Mouse (Mus musculus) stomach, embryonic 14.5 days (tissue): ENCODE results near the gene Cirbp. TPM values are rescaled to one million over a fixed set of nuclear protein-coding genes. Genes with fewer than 3 reads are reported as not detected.
A peak's percentile ranks its signal among the peaks of the same experiment; 100 is the strongest.

Source experiments
- ATAC-seq: fragments of 200-750 bp; cut with Nextera tagmentation; 2 replicates; pipeline ENCODE4 v1.8.0; 2017; ENCODE audit warnings: low read depth, moderate TSS enrichment; ENCODE audit not compliant: insufficient number of reproducible peaks, insufficient read depth, low FRiP score
- H3K27ac ChIP-seq: fragments of 300-500 bp; sonication (generic); 2 replicates; pipeline ENCODE4 v1.5.1; 2014; ENCODE audit warnings: mild to moderate bottlenecking, low read length, moderate library complexity, mixed read lengths
- H3K27me3 ChIP-seq: fragments of 300-500 bp; sonication (generic); 2 replicates; pipeline ENCODE4 v1.6.1; 2014; ENCODE audit warnings: low read length, control low read depth, mixed read lengths; ENCODE audit not compliant: control insufficient read depth, insufficient read depth
- H3K36me3 ChIP-seq: fragments of 300-500 bp; sonication (generic); 2 replicates; pipeline ENCODE4 v1.6.1; 2014; ENCODE audit warnings: mild to moderate bottlenecking, control low read depth, low read length, moderate library complexity, mixed read lengths; ENCODE audit not compliant: control insufficient read depth, insufficient read depth
- H3K4me1 ChIP-seq: fragments of 300-500 bp; sonication (generic); 2 replicates; pipeline ENCODE4 v1.6.1; 2014; ENCODE audit warnings: low read length, control low read depth, mixed read lengths; ENCODE audit not compliant: control insufficient read depth, insufficient read depth
- H3K4me2 ChIP-seq: fragments of 300-500 bp; sonication (generic); replicated peaks from 2 replicates; pipeline ENCODE4 v1.6.1; 2014; ENCODE audit warnings: low read depth, low read length, control low read depth
- H3K4me3 ChIP-seq: fragments of 300-500 bp; sonication (generic); 2 replicates; pipeline ENCODE4 v1.5.1; 2014; ENCODE audit warnings: low read depth, low read length, control low read depth
- H3K9ac ChIP-seq: fragments of 300-500 bp; sonication (generic); replicated peaks from 2 replicates; pipeline ENCODE4 v1.6.1; 2014; ENCODE audit warnings: low read depth, mild to moderate bottlenecking, control low read depth, low read length, moderate library complexity, mixed read lengths
- H3K9me3 ChIP-seq: fragments of 300-500 bp; sonication (generic); 2 replicates; pipeline ENCODE4 v1.6.1; 2016; ENCODE audit warnings: low read depth, low read length, control low read depth; ENCODE audit not compliant: control insufficient read depth
- WGBS: fragments of 180-500 bp; shearing (Covaris S2); extraction: QIAGEN DNeasy Blood & Tissue Kit; methylation state at CpG from one replicate; pipeline ENCODE4 v1.1.7; 2014; 5-methylcytosine and 5-hydroxymethylcytosine counted together
- polyA plus RNA-seq: library from polyadenylated mRNA; unstranded; fragments of >200 nt; fragmentation: Nextera tagmentation; extraction: Ambion mirVana; gene quantifications from 2 replicates; pipeline ENCODE4 v1.2.1, GENCODE M21; 2014

Cirbp gene
- polyA plus RNA-seq, 1 experiment from 2014 or later, result 92.7 TPM

DNA sequence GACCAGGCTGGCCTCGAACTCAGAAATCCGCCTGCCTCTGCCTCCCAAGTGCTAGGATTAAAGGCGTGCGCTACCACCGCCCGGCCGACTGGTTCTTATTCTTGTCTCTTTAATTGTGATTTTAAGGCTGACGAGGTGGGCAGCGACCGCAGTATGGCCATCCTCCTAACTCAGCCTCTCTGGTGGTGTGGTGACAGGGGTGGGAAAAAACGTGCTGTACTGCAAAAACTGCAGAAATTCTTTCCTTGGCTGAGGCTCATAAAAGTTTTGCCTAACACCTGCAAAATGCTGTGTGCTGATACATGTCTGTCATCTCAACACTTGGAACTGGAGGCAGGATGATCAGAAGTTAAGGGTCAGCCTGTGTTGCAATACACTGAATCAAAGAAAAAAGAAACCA lies 7.6 kb downstream of the Cirbp start:
- no peaks in the 10 kb centered on the region for H3K9me3 ChIP-seq
- H3K4me2 ChIP-seq, result peak overlapping the region; percentile 50
- no peaks in the 10 kb centered on the region for H3K27me3 ChIP-seq
- peaks cover 26% of the 10 kb centered on the region for H3K36me3 ChIP-seq
- WGBS, result 16% methylated on average over 11 of the region's 11 CpGs
- peak overlapping the region; percentile 40; the same call in 1 of the 2 replicates for H3K9ac ChIP-seq
- H3K4me3 ChIP-seq, result peak overlapping the region; percentile 47; the same call in 1 of the 2 replicates
- peaks cover 20% of the 10 kb centered on the region for H3K4me1 ChIP-seq
- no peak for ATAC-seq
- H3K27ac ChIP-seq, result no peak overlapping the region; the same call in 1 of the 2 replicates

DNA sequence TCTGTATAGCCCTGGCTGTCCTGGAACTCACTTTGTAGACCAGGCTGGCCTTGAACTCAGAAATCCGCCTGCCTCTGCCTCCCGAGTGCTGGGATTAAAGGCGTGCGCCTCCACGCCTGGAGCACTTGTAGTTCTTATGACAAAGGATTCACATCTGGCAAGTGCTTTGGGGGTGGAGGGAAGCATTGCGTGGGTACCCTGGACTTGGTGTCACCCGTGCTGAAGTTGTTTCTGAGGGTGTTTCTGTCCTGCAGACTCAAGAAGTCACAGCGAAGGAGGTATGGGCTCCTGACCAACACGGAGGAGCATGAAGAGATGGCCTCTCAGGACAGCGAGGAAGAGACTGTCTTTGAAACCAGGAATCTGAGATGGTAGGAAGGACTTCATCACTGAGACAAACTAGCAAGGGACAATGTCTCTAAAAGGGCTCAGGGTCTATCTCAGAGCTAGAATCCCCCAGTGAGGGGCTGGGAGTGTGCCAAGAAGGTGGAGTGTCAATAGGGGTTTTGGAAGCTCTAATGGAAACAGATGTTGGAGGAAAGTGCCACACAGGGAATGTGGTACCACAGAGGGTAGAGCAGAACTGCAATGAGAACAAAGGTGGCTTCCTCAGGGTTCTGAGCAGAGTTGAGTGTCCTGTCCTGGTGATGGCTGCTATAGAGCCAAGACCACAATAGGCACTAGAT lies 8.3 kb downstream of the Cirbp start:
- H3K4me1 ChIP-seq, result peaks cover 13% of the 10 kb centered on the region
- WGBS, result 85% methylated on average over 10 of the region's 10 CpGs
- H3K4me2 ChIP-seq, result no peak overlapping the region

GRCm38 (mm10) chr10:80174705-80175104 lies 8.9 kb downstream of the Cirbp start:
- Histone ChIP-seq H3K4me2 (no peak overlapping the region), H3K27me3 (no peaks in the 10 kb centered on the region), H3K4me1 (peaks cover 7% of the 10 kb centered on the region), H3K9me3 (no peaks in the 10 kb centered on the region), H3K4me3 (no peak overlapping the region), H3K36me3 (peaks cover 26% of the 10 kb centered on the region), H3K27ac (no peak overlapping the region), H3K9ac (no peak overlapping the region)
- WGBS, result 62% methylated on average over 2 of the region's 2 CpGs
- no peak for ATAC-seq

More for the DNA sequence above, 8.3 kb downstream of the Cirbp start:
- no peak for ATAC-seq
- H3K27me3 ChIP-seq, result no peaks in the 10 kb centered on the region
- H3K9me3 ChIP-seq, result no peaks in the 10 kb centered on the region
- H3K9ac ChIP-seq, result no peak overlapping the region
- no peak overlapping the region for H3K4me3 ChIP-seq
- peaks cover 26% of the 10 kb centered on the region for H3K36me3 ChIP-seq
- no peak overlapping the region for H3K27ac ChIP-seq

DNA sequence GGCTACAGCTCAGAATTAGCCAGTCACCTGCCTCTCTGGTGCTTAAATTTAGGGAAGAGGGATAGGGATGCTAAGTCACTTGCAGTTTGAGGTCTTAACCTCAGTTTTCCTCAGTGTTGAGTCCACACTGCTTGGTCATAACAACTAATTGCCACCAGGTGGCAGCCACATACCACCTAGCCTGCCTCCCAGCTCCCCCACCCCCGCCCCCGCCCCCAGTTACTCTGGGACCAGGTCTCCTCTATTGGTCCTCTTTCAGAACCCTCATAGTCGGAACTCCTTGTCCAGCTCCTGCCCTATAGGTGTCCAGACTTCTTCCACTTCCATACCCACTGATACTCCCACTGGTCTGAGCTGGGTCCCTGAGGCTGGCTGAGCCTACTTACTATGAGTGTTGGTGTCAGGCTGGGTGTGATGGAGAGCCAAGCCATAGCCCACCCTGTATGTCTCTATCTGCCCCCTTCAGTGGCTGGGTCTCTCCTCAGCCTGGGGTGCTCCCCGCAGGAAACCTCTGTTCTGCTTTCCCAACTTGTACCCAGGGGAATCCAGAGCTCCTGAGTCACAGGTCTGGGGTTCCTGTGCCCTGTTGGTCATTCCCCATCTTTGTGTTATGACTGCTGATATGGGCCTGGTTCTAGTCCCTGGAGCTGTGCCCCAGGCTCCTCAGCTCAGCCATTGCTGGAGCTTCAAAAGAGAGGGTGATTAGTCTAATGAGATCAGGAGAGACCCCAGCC lies 9.9 kb downstream of the Cirbp start:
- Histone ChIP-seq H3K27ac (no peak overlapping the region), H3K4me2 (no peak overlapping the region), H3K4me1 (peaks cover 12% of the 10 kb centered on the region), H3K36me3 (peaks cover 16% of the 10 kb centered on the region), H3K27me3 (no peaks in the 10 kb centered on the region), H3K9me3 (no peaks in the 10 kb centered on the region), H3K4me3 (no peak overlapping the region), H3K9ac (no peak overlapping the region)
- no peak for ATAC-seq
- WGBS, result 29% methylated on average over 4 of the region's 4 CpGs

DNA sequence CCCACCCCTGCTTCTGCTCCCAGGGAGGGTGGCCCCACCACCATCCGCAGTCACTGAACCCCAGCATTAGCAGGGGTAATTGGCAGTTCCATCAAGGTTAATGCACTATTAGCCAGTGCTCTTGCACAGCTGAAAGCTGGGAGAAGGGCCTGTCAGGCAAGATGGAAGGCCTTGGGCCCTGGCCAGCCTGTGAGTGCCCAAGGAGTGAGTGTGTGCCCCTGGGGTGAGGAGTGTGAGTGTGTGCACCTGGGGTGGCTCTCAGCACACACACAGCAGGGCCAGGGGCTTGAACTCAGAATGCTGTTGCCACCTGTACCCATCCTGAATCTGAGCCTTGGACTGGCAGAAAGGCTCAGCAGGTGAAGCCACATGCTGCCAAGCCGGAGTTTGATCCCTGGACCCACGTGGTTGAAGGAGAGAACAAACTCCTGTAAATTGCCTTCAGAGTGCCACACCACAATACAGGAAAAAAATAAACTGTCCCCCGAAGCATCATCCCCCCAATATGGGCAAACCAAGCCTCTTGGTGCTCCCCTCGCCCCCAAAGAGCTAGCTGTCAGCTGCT lies 10.6 kb downstream of the Cirbp start:
- no peak overlapping the region for H3K27ac ChIP-seq
- no peak overlapping the region for H3K4me2 ChIP-seq
- ATAC-seq, result no peak
- WGBS, result 78% methylated on average over 5 of the region's 5 CpGs
- H3K9ac ChIP-seq, result no peak overlapping the region
- H3K4me3 ChIP-seq, result no peak overlapping the region
- peaks cover 18% of the 10 kb centered on the region for H3K4me1 ChIP-seq
- H3K27me3 ChIP-seq, result no peaks in the 10 kb centered on the region
- no peaks in the 10 kb centered on the region for H3K9me3 ChIP-seq
- peaks cover 10% of the 10 kb centered on the region; the same call in 1 of the 2 replicates for H3K36me3 ChIP-seq

DNA sequence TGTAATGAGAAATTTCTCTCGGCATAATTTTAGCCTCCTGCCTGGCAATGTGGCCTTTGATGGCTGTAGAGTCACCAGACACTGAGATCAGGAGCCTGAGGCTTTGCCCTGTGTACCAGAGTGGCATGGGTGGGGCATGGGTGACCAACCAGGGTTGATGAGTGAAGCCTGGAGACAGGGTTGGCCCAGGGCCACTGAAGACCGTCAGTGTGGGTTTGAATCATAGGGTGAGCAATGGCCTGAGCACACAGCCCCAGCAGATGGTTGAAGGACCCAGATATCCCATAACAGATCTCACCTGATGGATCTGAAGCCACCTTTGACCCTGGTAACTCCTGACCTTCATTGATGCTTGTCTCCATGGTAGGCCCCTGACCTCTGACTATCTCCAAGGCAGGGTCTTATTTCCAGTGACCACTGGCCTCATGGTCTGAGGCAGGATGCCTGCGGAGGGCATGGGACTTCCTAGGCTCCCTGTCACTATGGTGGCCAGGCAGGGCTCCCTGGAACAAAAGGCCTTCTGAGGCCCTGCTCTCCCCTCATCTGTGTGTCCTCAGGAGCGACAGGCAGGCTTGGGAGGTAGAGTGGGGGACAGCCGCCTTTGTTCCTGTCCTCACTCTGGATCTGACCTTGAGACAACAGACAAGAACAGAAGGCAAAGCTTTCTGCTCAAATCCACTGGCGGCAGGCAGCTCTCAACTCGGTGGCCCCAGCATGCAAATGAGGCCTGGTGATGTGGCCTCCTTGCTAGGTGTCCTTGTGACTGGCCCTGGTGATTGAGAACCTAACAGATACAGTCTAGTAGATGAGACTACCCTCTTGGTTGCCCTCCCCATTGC lies 11.9 kb downstream of the Cirbp start:
- WGBS, result 62% methylated on average over 7 of the region's 7 CpGs
- no peaks in the 10 kb centered on the region for H3K27me3 ChIP-seq

DNA sequence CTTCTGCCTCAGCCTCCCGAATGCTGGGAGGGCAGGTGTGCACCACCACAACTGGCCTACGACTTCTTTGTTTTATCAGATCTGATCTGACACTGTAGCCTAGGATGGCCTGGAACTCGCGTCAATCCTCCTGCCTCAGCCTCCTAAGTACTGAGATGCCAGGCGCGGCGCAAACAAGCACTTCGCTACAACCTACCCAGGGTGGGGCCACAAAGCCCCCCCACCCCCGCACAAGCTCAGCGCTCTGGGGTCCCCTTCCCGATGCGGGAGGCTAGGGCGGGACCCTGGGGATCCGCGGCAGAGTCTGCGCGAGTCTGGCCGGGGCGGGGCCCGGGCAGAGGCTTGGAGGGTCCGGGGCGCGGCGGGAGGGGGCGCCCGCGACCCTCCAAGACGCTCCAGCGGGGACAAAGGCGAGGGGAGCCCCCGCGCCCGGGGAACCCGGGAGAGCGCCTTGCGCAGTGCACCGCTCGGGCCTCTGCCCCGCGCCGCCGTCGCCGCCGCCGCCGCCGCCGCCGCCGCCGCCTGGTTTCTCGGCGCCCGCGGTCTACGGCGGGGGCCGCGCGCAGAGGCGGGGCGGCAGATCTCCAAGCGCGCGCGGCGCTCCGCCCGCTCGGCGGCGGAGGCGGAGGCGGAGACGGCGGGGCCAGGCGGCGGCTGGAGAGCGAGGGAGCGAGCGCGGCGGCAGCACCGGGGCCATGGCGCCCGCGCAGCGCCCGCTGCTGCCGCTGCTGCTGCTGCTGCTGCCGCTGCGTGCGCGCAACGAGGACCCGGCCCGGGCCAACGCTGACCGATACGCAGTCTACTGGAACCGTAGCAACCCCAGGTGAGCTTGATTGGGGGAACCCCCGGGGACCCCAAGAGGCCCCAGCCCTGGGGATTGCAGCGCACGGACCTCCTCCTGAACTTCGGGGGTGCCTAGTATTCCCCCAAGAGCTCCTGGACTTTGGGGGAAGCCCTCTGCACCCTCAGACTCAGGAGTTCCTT lies 13.6 kb downstream of the Cirbp start, which contains the start of gene Efna2:
TSS of gene Efna2 (plus strand) at position 415 of the 984 bp plus-strand sequence.
- Histone ChIP-seq H3K9ac (peak within 1 kb of the TSS; percentile 89), H3K36me3 (peaks cover 6% of the 10 kb centered on the region), H3K4me2 (peak within 1 kb of the TSS; percentile 79), H3K27me3 (no peaks in the 10 kb centered on the region), H3K27ac (peak within 1 kb of the TSS; percentile 55), H3K9me3 (no peaks in the 10 kb centered on the region), H3K4me1 (peaks cover 12% of the 10 kb centered on the region; the same call in 1 of the 2 replicates), H3K4me3 (peak within 1 kb of the TSS; percentile 66)
- WGBS, result 2% methylated on average over 66 of the region's 106 CpGs
- peak; percentile 62; the same call in 1 of the 2 replicates for ATAC-seq

More for the DNA sequence above, 11.9 kb downstream of the Cirbp start:
- ATAC-seq, result no peak
- Histone ChIP-seq H3K36me3 (peaks cover 6% of the 10 kb centered on the region), H3K4me2 (no peak overlapping the region), H3K9me3 (no peaks in the 10 kb centered on the region), H3K9ac (no peak overlapping the region), H3K4me1 (peaks cover 12% of the 10 kb centered on the region; the same call in 1 of the 2 replicates), H3K4me3 (no peak overlapping the region), H3K27ac (no peak overlapping the region)
